Mouse (Mus musculus) kidney, adult 2 months (tissue): ENCODE results near the gene Actg1.

Experiments
- CTCF ChIP-seq: fragments of 200-500 bp; conservative IDR thresholded peaks from 2 replicates; pipeline ENCODE4 v1.5.1; 2011; ENCODE audit warnings: low read depth, mild to moderate bottlenecking, control low read depth, low read length, moderate library complexity, mixed read lengths; ENCODE audit not compliant: insufficient read depth, insufficient read length
- POLR2A ChIP-seq: fragments of 200-500 bp; IDR thresholded peaks from one replicate; pipeline ENCODE4 v1.6.1; 2011; ENCODE audit warnings: low read depth, low read length, control low read depth

DNA sequence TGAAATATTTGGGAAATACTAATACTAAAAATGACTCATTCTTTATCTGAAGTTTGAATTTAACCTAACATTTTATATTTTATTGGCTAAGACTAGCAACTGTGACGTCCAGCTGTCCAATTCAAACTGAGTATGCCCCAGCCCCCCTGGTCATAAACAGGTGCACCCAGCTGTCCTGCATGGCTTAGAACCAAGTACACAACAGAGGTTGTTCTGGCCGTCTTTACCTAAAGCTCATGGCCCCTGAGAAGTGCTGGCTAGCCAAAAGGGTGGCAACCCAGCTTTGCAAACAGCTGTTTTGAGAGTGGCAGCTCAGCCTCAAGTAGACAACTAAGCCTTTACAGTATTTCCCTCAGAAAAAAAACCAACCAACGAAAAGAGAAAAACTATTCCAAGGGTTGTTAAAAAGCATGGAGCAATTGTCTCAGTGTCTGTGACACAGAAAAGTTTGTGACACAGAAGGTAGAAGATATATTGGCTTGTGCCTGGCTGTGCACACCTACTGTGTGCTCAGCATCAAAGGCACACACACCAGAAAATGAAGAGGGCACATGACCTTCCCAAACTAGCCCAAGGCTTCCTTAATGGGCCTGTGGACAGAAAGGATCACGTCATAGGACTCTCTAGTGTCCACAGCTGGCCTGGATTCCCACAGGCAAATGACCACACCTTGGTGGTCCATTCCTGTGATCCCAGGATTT lies 49.8 kb downstream of the Actg1 start:
- TF ChIP-seq CTCF (no peak), POLR2A (no peak)
